Mouse (Mus musculus) heart, postnatal 14 days (tissue): ENCODE measurements around the gene Cyp2b19. TPM values are rescaled to one million over a fixed set of nuclear protein-coding genes. Genes with fewer than 3 reads are reported as not detected.

Experiments used
- DNase-seq, 2 experiments: peaks; one replicate each; pipeline ENCODE4 v3.0.0; 2021 to 2022
- intact Hi-C: fragments of 180-260 bp; cut with DNase I; formaldehyde crosslinking; loops from one replicate; pipeline ENCODE4 v1.15.1; 2025
- total RNA-seq, 2 experiments: library from RNA; stranded (reverse); gene quantifications; 2 replicates each; pipeline ENCODE4 v1.2.3; 2021

The Cyp2b19 gene
- total RNA-seq, 2 experiments from 2014 or later, result not detected

- no peak for DNase-seq
- intact Hi-C loops, result no loop called here
These were observed 51.6 kb downstream of the Cyp2b19 start, which contains the start of gene Cyp2g1 for GRCm38 (mm10) chr7:26808592-26808991. Gene Cyp2g1 (plus strand): TSS chr7:26808892.

Other genes starting within 250 kb of the Cyp2b19 start
- not detected for gene Nlrp9a, start 222.1 kb upstream of the Cyp2b19 start, total RNA-seq
- not detected for gene Vmn1r185, start 138.7 kb upstream of the Cyp2b19 start, total RNA-seq
- not detected for gene Cyp2b23, start 70.7 kb upstream of the Cyp2b19 start, total RNA-seq
- gene Cyp2g1, start 51.8 kb downstream of the Cyp2b19 start, total RNA-seq, result not detected
- gene Cyp2a5, start 78.2 kb downstream of the Cyp2b19 start, total RNA-seq, result 1 to 10 TPM in 1 of 2 experiments, under 1 TPM in 1; 0.29 to 5.8 TPM
- not detected for gene Cyp2a22, start 182.2 kb downstream of the Cyp2b19 start, total RNA-seq